Mouse (Mus musculus): ENCODE data around the gene Klf1. TPM values are rescaled to one million over a fixed set of nuclear protein-coding genes. Genes with fewer than 3 reads are reported as not detected.

Klf1 gene
- polyA plus RNA-seq, 1 experiment from 2014 or later: 149 TPM

DNA sequence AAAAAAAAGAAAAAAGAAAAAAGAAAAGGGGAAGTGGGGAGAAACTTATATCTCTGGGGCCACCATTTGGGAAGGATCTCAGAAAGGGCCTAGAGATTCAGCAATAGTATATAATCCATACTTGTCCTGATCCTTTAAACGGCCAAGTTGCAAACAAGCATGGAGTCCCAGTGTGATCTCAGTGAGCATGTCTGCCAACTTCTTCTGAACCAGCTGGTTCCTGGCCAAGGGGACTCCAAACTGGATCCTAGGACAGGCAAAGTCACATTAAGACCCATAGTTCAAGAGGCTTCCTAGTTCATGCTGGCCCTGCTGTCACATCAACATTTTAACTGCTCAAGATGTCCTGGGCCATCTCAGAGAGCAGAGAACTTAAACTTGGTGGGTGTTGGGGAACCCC, 12.6 kb upstream of the Klf1 start:
- Histone ChIP-seq H3K27ac (ENCODE audit: low read depth) (no peak overlapping the region), H3K4me1 (ENCODE audit: insufficient read depth) (peaks cover 13% of the 10 kb centered on the region), H3K4me2 (ENCODE audit: low read depth, low read length) (no peak overlapping the region), H3K36me3 (replicated peaks; ENCODE audit: insufficient read depth, low read length) (peaks cover 45% of the 10 kb centered on the region), H3K9me3 (ENCODE audit: low read length) (no peaks in the 10 kb centered on the region), H3K27me3 (ENCODE audit: insufficient read depth, low read length) (no peaks in the 10 kb centered on the region), H3K4me3 (ENCODE audit: low read depth, low read length) (no peak overlapping the region), H3K9ac (replicated peaks) (no peak overlapping the region)
- TF ChIP-seq CTCF (IDR thresholded peaks at IDR 0.05; ENCODE audit: low read depth) (no peak), EP300 (IDR thresholded peaks at IDR 0.05; ENCODE audit: low read depth) (no peak)
- WGBS (ENCODE audit: insufficient replicate concordance): 100% methylated on average over 1 of the region's 1 CpGs
- DNase-seq: no peak
- ATAC-seq: no peak

DNA sequence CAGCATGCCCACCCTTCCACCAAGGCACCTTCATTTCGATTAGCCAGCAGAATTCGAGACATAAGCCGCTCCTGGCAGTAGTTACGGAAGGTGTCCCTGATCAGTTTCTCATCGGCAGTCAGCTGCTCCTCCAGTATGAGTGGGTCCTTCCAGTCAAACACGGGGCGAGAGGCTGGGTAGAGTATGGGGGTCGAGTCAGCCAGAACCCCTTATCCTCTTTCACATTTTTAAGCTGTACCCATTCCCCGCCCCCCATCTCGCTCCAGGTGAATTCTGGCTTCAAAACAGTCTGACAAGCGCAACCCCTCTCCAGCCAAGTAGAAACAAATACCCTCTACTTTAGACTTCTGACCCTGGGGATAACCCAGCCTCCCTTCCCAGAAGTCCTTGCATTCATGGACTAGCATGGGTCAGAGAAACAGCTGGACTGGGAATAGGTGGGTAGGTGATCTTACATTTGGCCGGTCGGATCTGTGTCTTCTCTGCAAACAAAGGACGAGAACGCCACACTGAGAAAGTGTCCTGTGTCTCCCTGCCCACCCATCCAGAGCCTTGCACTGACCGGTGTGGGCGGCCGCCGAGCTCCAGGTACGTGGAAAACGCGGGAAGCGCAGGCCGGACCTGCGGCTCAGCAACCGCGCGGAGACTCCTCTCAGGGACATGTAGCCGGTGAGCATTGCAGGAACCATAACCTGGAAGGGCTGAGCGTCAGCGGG, 8.6 kb upstream of the Klf1 start:
- 12% methylated on average over 31 of the region's 31 CpGs for WGBS (ENCODE audit: insufficient replicate concordance)
- H3K27ac ChIP-seq (ENCODE audit: low read depth): peak overlapping the region; percentile 98

DNA sequence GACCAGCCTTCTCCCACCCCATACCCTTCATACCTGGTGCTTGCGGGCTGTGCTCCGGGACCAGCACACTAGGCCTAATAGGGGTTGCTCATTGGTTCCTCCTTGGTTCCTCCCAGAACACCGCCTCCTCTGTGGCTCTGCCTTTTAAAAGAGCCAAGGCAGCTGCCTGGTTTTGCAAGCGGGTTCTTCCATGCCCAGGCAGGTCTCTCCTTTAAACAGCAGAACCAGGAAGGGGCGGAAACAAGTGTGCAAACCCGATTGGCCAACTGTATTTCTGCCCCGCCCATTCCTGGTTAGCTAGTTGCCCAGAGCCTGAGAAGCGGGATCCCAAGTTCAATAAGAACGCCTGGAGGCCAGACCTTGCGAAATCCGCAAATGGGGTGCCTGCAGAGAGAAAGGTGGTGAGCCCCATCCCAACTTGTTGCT, 8.0 kb upstream of the Klf1 start, which contains the start of gene Gcdh:
Gene Gcdh (minus strand): TSS at position 213 of the 426 bp plus-strand sequence.
- 1% methylated on average over 11 of the region's 11 CpGs for WGBS (ENCODE audit: insufficient replicate concordance)
- Histone ChIP-seq H3K9me3 (ENCODE audit: low read length) (no peaks in the 10 kb centered on the region), H3K4me2 (ENCODE audit: low read depth, low read length) (peak within 1 kb of the TSS; percentile 98), H3K27me3 (ENCODE audit: insufficient read depth, low read length) (no peaks in the 10 kb centered on the region), H3K4me1 (ENCODE audit: insufficient read depth) (peaks cover 13% of the 10 kb centered on the region), H3K36me3 (replicated peaks; ENCODE audit: insufficient read depth, low read length) (peaks cover 12% of the 10 kb centered on the region), H3K9ac (replicated peaks) (peak within 1 kb of the TSS; percentile 87), H3K27ac (ENCODE audit: low read depth) (peak within 1 kb of the TSS; percentile 98), H3K4me3 (ENCODE audit: low read depth, low read length) (peak within 1 kb of the TSS; percentile 75)
- TF ChIP-seq EP300 (IDR thresholded peaks at IDR 0.05; ENCODE audit: low read depth) (peak; percentile 87; the same call in 1 of the 2 replicates), CTCF (IDR thresholded peaks at IDR 0.05; ENCODE audit: low read depth) (0 out of 2 replicates have a peak, but pooled peaks have one; percentile 13)
- ATAC-seq (peak; percentile 96), DNase-seq (peak; percentile 92)

More for the DNA sequence above, 8.6 kb upstream of the Klf1 start:
- peaks cover 17% of the 10 kb centered on the region for H3K36me3 ChIP-seq (replicated peaks; ENCODE audit: insufficient read depth, low read length)
- peaks cover 13% of the 10 kb centered on the region for H3K4me1 ChIP-seq (ENCODE audit: insufficient read depth)
- peak; percentile 66 for ATAC-seq
- TF ChIP-seq CTCF (IDR thresholded peaks at IDR 0.05; ENCODE audit: low read depth) (no peak), EP300 (IDR thresholded peaks at IDR 0.05; ENCODE audit: low read depth) (no peak)
- DNase-seq: peak; percentile 43
- no peaks in the 10 kb centered on the region for H3K27me3 ChIP-seq (ENCODE audit: insufficient read depth, low read length)
- no peaks in the 10 kb centered on the region for H3K9me3 ChIP-seq (ENCODE audit: low read length)
- H3K9ac ChIP-seq (replicated peaks): peak overlapping the region; percentile 87
- H3K4me2 ChIP-seq (ENCODE audit: low read depth, low read length): peak overlapping the region; percentile 98
- peak overlapping the region; percentile 75 for H3K4me3 ChIP-seq (ENCODE audit: low read depth, low read length)

- H3K4me2 ChIP-seq (ENCODE audit: low read depth, low read length): no peak overlapping the region
- no peak overlapping the region for H3K27ac ChIP-seq (ENCODE audit: low read depth)
- H3K36me3 ChIP-seq (replicated peaks; ENCODE audit: insufficient read depth, low read length): 0 out of 2 replicates have a peak, but pooled peaks cover 2% of the 10 kb centered on the region
- no peak overlapping the region for H3K4me3 ChIP-seq (ENCODE audit: low read depth, low read length)
- DNase-seq: no peak
- H3K9ac ChIP-seq (replicated peaks): no peak overlapping the region
- H3K27me3 ChIP-seq (ENCODE audit: insufficient read depth, low read length): no peaks in the 10 kb centered on the region
- H3K9me3 ChIP-seq (ENCODE audit: low read length): no peaks in the 10 kb centered on the region
- WGBS (ENCODE audit: insufficient replicate concordance): 88% methylated on average over 5 of the region's 5 CpGs
- peaks cover 27% of the 10 kb centered on the region for H3K4me1 ChIP-seq (ENCODE audit: insufficient read depth)
- no peak for TF ChIP-seq CTCF (IDR thresholded peaks at IDR 0.05; ENCODE audit: low read depth)
- TF ChIP-seq EP300 (IDR thresholded peaks at IDR 0.05; ENCODE audit: low read depth): no peak
- no peak for ATAC-seq
These were observed 5.8 kb upstream of the Klf1 start for GRCm38 (mm10) chr8:84895963-84896362.

- H3K4me2 ChIP-seq (ENCODE audit: low read depth, low read length): peak overlapping the region; percentile 90
- peak overlapping the region; percentile 95 for H3K27ac ChIP-seq (ENCODE audit: low read depth)
- H3K27me3 ChIP-seq (ENCODE audit: insufficient read depth, low read length): no peaks in the 10 kb centered on the region
- WGBS (ENCODE audit: insufficient replicate concordance): 48% methylated on average over 4 of the region's 4 CpGs
- H3K9me3 ChIP-seq (ENCODE audit: low read length): no peaks in the 10 kb centered on the region
- peak; percentile 66 for ATAC-seq
- peak overlapping the region; percentile 93 for H3K4me3 ChIP-seq (ENCODE audit: low read depth, low read length)
- peak; percentile 94 for TF ChIP-seq EP300 (IDR thresholded peaks at IDR 0.05; ENCODE audit: low read depth)
- no peak for TF ChIP-seq CTCF (IDR thresholded peaks at IDR 0.05; ENCODE audit: low read depth)
- H3K36me3 ChIP-seq (replicated peaks; ENCODE audit: insufficient read depth, low read length): peaks cover 21% of the 10 kb centered on the region
- peaks cover 19% of the 10 kb centered on the region for H3K4me1 ChIP-seq (ENCODE audit: insufficient read depth)
- peak overlapping the region; percentile 98 for H3K9ac ChIP-seq (replicated peaks)
- peak; percentile 78 for DNase-seq
These were observed 657 bp upstream of the Klf1 start for GRCm38 (mm10) chr8:84901071-84901470.

GRCm38 (mm10) chr8:84902367-84902919, 715 bp downstream of the Klf1 start:
- WGBS (ENCODE audit: insufficient replicate concordance): 6% methylated on average over 24 of the region's 24 CpGs
- H3K36me3 ChIP-seq (replicated peaks; ENCODE audit: insufficient read depth, low read length): peaks cover 21% of the 10 kb centered on the region
- H3K9me3 ChIP-seq (ENCODE audit: low read length): no peaks in the 10 kb centered on the region
- H3K4me2 ChIP-seq (ENCODE audit: low read depth, low read length): peak overlapping the region; percentile 90
- H3K4me1 ChIP-seq (ENCODE audit: insufficient read depth): peaks cover 19% of the 10 kb centered on the region
- peak overlapping the region; percentile 98 for H3K9ac ChIP-seq (replicated peaks)
- no peak for TF ChIP-seq CTCF (IDR thresholded peaks at IDR 0.05; ENCODE audit: low read depth)
- TF ChIP-seq EP300 (IDR thresholded peaks at IDR 0.05; ENCODE audit: low read depth): no peak
- peak overlapping the region; percentile 95 for H3K27ac ChIP-seq (ENCODE audit: low read depth)
- ATAC-seq (no peak), DNase-seq (peak; percentile 49)
- H3K4me3 ChIP-seq (ENCODE audit: low read depth, low read length): peak overlapping the region; percentile 93
- no peaks in the 10 kb centered on the region for H3K27me3 ChIP-seq (ENCODE audit: insufficient read depth, low read length)
